Mouse (Mus musculus) stomach, postnatal 0 days (tissue): ENCODE measurements around the gene Arl5a. TPM values are rescaled to one million over a fixed set of nuclear protein-coding genes. Genes with fewer than 3 reads are reported as not detected.

Source experiments
- ATAC-seq: fragments of 200-750 bp; cut with Nextera tagmentation; 2 replicates; pipeline ENCODE4 v1.8.0; 2017; ENCODE audit not compliant: low FRiP score, low TSS enrichment
- DNase-seq: peaks from one replicate; pipeline ENCODE4 v3.0.0-alpha.2; 2016; ENCODE audit warnings: low spot score
- H3K27ac ChIP-seq: fragments of 300-500 bp; sonication (generic); replicated peaks from 2 replicates; pipeline ENCODE4 v1.5.1; 2014; ENCODE audit warnings: mild to moderate bottlenecking, control low read depth
- H3K27me3 ChIP-seq: fragments of 300-500 bp; sonication (generic); 2 replicates; pipeline ENCODE4 v1.6.1; 2014; ENCODE audit warnings: low read length; ENCODE audit not compliant: control insufficient read depth, insufficient read depth
- H3K36me3 ChIP-seq: fragments of 300-500 bp; sonication (generic); 2 replicates; pipeline ENCODE4 v1.6.1; 2014; ENCODE audit warnings: low read length, mixed read lengths; ENCODE audit not compliant: control insufficient read depth, insufficient read depth
- H3K4me1 ChIP-seq: fragments of 300-500 bp; sonication (generic); replicated peaks from 2 replicates; pipeline ENCODE4 v1.6.1; 2014; ENCODE audit warnings: antibody characterized with exemption; ENCODE audit not compliant: control insufficient read depth, insufficient read depth
- H3K4me2 ChIP-seq: fragments of 300-500 bp; sonication (generic); replicated peaks from 2 replicates; pipeline ENCODE4 v1.6.1; 2014; ENCODE audit warnings: low read depth, mild to moderate bottlenecking, control low read depth, moderate library complexity
- H3K4me3 ChIP-seq: fragments of 300-500 bp; sonication (generic); 2 replicates; pipeline ENCODE4 v1.5.1; 2014; ENCODE audit warnings: low read depth, low read length, control low read depth
- H3K9ac ChIP-seq: fragments of 300-500 bp; sonication (generic); 2 replicates; pipeline ENCODE4 v1.6.1; 2014; ENCODE audit warnings: mild to moderate bottlenecking, low read length, control low read depth, mixed read lengths
- H3K9me3 ChIP-seq: fragments of 300-500 bp; sonication (generic); 2 replicates; pipeline ENCODE4 v1.6.1; 2016; ENCODE audit warnings: low read length; ENCODE audit not compliant: control insufficient read depth
- CTCF ChIP-seq: IDR thresholded peaks from 2 replicates; pipeline ENCODE4 v1.5.1; 2016; ENCODE audit warnings: antibody characterized with exemption, low read depth, mild to moderate bottlenecking, moderate library complexity
- EP300 ChIP-seq: optimal IDR thresholded peaks from 2 replicates; pipeline ENCODE3; 2016; ENCODE audit warnings: antibody characterized with exemption
- WGBS: fragments of 180-500 bp; shearing (Covaris S2); extraction: QIAGEN DNeasy Blood & Tissue Kit; methylation state at CpG from one replicate; pipeline ENCODE4 v1.1.7; 2014; 5-methylcytosine and 5-hydroxymethylcytosine counted together
- polyA plus RNA-seq: library from polyadenylated mRNA; unstranded; fragments of >200 nt; fragmentation: Nextera tagmentation; extraction: Ambion mirVana; gene quantifications from 2 replicates; pipeline ENCODE4 v1.2.1, GENCODE M21; 2015

The Arl5a gene
- polyA plus RNA-seq, 1 experiment from 2014 or later = 17.9 TPM

DNA sequence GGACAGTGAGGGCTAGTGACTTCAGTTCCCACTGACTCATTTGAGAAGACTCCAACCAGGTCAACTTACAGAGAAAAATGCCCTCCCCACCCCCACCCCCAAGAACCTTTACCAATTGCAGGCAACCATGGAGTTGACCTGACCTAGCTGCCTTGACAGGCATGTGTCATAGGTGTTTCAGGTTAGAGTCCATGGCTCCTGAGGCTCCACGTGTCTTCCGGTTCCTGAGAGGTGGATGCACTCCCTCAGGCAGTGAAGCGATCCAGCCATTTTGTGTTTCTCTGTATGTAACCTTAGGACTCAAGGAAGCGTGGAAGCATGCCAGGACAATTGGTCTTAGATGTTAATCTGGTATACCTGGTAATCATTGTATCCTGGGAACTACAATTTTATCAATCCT lies 13.7 kb upstream of the Arl5a start:
- no peaks in the 10 kb centered on the region for H3K36me3 ChIP-seq
- no peaks in the 10 kb centered on the region for H3K27me3 ChIP-seq
- ATAC-seq (no peak), DNase-seq (no peak)
- H3K9ac ChIP-seq = no peak overlapping the region
- H3K27ac ChIP-seq = no peak overlapping the region
- H3K4me3 ChIP-seq = no peak overlapping the region
- no peak for TF ChIP-seq CTCF
- no peak for TF ChIP-seq EP300
- no peaks in the 10 kb centered on the region for H3K9me3 ChIP-seq
- H3K4me1 ChIP-seq = no peaks in the 10 kb centered on the region
- WGBS = 90% methylated on average over 4 of the region's 4 CpGs
- no peak overlapping the region for H3K4me2 ChIP-seq

- peak; percentile 31 for DNase-seq
- no peak for ATAC-seq
- 28% methylated on average over 6 of the region's 6 CpGs for WGBS
- Histone ChIP-seq H3K4me3 (no peak overlapping the region), H3K4me1 (no peaks in the 10 kb centered on the region), H3K9ac (no peak overlapping the region), H3K27ac (0 out of 2 replicates have a peak overlapping the region, but pooled peaks have one; percentile 13), H3K27me3 (no peaks in the 10 kb centered on the region), H3K36me3 (no peaks in the 10 kb centered on the region), H3K4me2 (no peak overlapping the region), H3K9me3 (no peaks in the 10 kb centered on the region)
- TF ChIP-seq EP300 (no peak), CTCF (no peak)
Measured at GRCm38 (mm10) chr2:52438013-52438412, 13.3 kb upstream of the Arl5a start.

DNA sequence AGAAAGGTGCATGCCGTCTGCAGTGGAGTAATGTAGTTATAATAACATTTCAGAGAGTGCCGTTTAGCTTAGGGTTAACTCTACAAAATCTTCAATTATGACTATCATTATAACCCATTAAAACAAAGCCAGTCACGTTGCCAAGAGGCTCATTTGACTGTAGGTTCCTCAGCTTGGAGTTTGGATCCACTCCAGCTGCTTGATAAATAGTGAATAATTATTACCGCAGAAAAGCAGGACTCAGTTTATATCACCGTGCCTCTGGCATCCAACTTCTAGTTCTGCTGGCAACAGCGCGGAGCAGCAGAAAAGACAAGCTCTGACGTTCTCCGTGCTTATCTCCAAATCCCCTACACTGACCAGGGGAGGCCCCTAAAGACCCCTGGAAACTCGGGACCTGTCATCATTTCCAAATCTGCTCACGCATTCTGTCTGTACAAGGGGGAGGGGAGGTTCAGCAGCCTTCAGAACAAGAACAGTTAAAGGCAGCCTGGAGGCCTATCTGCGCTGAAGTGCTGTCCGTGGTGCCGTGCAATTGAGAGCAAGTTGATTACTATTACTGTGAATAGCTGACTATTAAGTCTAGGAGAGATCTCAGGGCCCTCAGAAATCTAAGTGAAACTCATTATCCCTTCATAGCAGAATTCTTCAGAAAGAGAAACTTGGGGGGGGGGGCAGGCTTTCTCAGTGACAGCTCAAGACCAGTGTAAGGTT lies 11.4 kb upstream of the Arl5a start:
- Histone ChIP-seq H3K4me3 (no peak overlapping the region), H3K27ac (no peak overlapping the region), H3K4me1 (no peaks in the 10 kb centered on the region), H3K4me2 (no peak overlapping the region), H3K36me3 (no peaks in the 10 kb centered on the region), H3K9ac (no peak overlapping the region), H3K27me3 (no peaks in the 10 kb centered on the region), H3K9me3 (no peaks in the 10 kb centered on the region)
- DNase-seq (no peak), ATAC-seq (no peak)
- WGBS = 49% methylated on average over 14 of the region's 14 CpGs
- TF ChIP-seq EP300 (no peak), CTCF (no peak)

- WGBS = 42% methylated on average over 7 of the region's 7 CpGs
- Histone ChIP-seq H3K4me3 (no peak overlapping the region), H3K9ac (no peak overlapping the region), H3K4me1 (no peaks in the 10 kb centered on the region), H3K4me2 (no peak overlapping the region), H3K9me3 (no peaks in the 10 kb centered on the region), H3K36me3 (no peaks in the 10 kb centered on the region), H3K27ac (no peak overlapping the region), H3K27me3 (no peaks in the 10 kb centered on the region)
- no peak for DNase-seq
- no peak for ATAC-seq
- TF ChIP-seq EP300 = no peak
- no peak for TF ChIP-seq CTCF
Measured at GRCm38 (mm10) chr2:52433365-52433764, 8.7 kb upstream of the Arl5a start.

- no peak overlapping the region for H3K27ac ChIP-seq
- H3K9me3 ChIP-seq = no peaks in the 10 kb centered on the region
- no peak overlapping the region for H3K9ac ChIP-seq
- WGBS = 77% methylated on average over 3 of the region's 3 CpGs
- H3K4me1 ChIP-seq = no peaks in the 10 kb centered on the region
- no peak overlapping the region for H3K4me2 ChIP-seq
- TF ChIP-seq EP300 = no peak
- TF ChIP-seq CTCF = no peak
- no peak for ATAC-seq
- no peak overlapping the region for H3K4me3 ChIP-seq
- no peak for DNase-seq
- H3K36me3 ChIP-seq = no peaks in the 10 kb centered on the region
- no peaks in the 10 kb centered on the region for H3K27me3 ChIP-seq
Measured at GRCm38 (mm10) chr2:52427383-52427782, 2.7 kb upstream of the Arl5a start.

GRCm38 (mm10) chr2:52426041-52426440 lies 1.3 kb upstream of the Arl5a start:
- no peak overlapping the region for H3K4me3 ChIP-seq

More at GRCm38 (mm10) chr2:52426041-52426440, 1.3 kb upstream of the Arl5a start:
- 0 out of 2 replicates have a peak, but pooled peaks cover 2% of the 10 kb centered on the region for H3K4me1 ChIP-seq
- H3K4me2 ChIP-seq = no peak overlapping the region
- no peaks in the 10 kb centered on the region for H3K9me3 ChIP-seq
- no peak overlapping the region for H3K27ac ChIP-seq
- DNase-seq = no peak
- no peaks in the 10 kb centered on the region for H3K27me3 ChIP-seq
- no peak for TF ChIP-seq EP300
- WGBS = 69% methylated on average over 3 of the region's 3 CpGs
- no peak for ATAC-seq
- no peak overlapping the region for H3K9ac ChIP-seq
- no peaks in the 10 kb centered on the region for H3K36me3 ChIP-seq
